Mouse (Mus musculus) erythroblast, embryonic 14.5 days (primary cell): ENCODE measurements at regions not wholly inside any gene's neighbourhood (a gene's known extent, or its start where the extent isn't known, plus 50 kb on each side); places are given as distances from the start of the nearest gene placed in this dataset.

ENCODE experiments used
- GATA1 ChIP-seq: IDR thresholded peaks from 2 replicates; pipeline ENCODE4 v1.6.1; 2012; ENCODE audit warnings: low read length, inconsistent platforms, mixed read lengths
- TAL1 ChIP-seq: IDR thresholded peaks from 3 replicates; pipeline ENCODE4 v1.6.1; 2012; ENCODE audit warnings: low read length, inconsistent platforms, mixed read lengths

GRCm38 (mm10) chr4:105437141-105437540 is 280.0 kb downstream of the Plpp3 start:
- TF ChIP-seq GATA1 (no peak), TAL1 (no peak)
